Mouse (Mus musculus): ENCODE measurements around the gene Izumo1.

- no peak for TF ChIP-seq POLR2A (IDR thresholded peaks at IDR 0.05; ENCODE audit: borderline replicate concordance, extremely low read depth, insufficient read depth, insufficient read length, poor library complexity, severe bottlenecking)
- no peak for TF ChIP-seq CTCF (IDR thresholded peaks at IDR 0.05; ENCODE audit: borderline replicate concordance, extremely low read depth, insufficient read depth, insufficient read length)
These were observed 5.7 kb downstream of the Izumo1 start, which contains the start of gene Rasip1 for GRCm38 (mm10) chr7:45627261-45627660.
